Mouse (Mus musculus) myocyte (in vitro differentiated cells): ENCODE data around the gene Pfkp. TPM values are rescaled to one million over a fixed set of nuclear protein-coding genes. Genes with fewer than 3 reads are reported as not detected.

Source experiments
- H3K27me3 ChIP-seq: one replicate; pipeline ENCODE4 v1.6.1; 2011; ENCODE audit not compliant: control insufficient read depth, insufficient read depth, insufficient read length
- H3K36me3 ChIP-seq: one replicate; pipeline ENCODE4 v1.6.1; 2011; ENCODE audit not compliant: control insufficient read depth, insufficient read depth
- H3K4me2 ChIP-seq: one replicate; pipeline ENCODE4 v1.6.1; 2011; ENCODE audit warnings: low read depth, control low read depth
- H3K4me3 ChIP-seq: one replicate; pipeline ENCODE4 v1.5.1; 2011; ENCODE audit warnings: mild to moderate bottlenecking, control low read depth, moderate library complexity
- H3K79me2 ChIP-seq: one replicate; pipeline ENCODE4 v1.6.1; 2011; ENCODE audit not compliant: control insufficient read depth, insufficient read depth
- H3ac ChIP-seq: one replicate; pipeline ENCODE4 v1.6.1; 2011; ENCODE audit not compliant: control insufficient read depth, insufficient read length
- CEBPB ChIP-seq: IDR thresholded peaks from 2 replicates; pipeline ENCODE4 v1.6.1; 2011; ENCODE audit warnings: mild to moderate bottlenecking, moderate library complexity; ENCODE audit not compliant: poor library complexity, insufficient read depth, severe bottlenecking
- E2F4 ChIP-seq: IDR thresholded peaks from one replicate; pipeline ENCODE4 v1.6.1; 2011; ENCODE audit warnings: mild to moderate bottlenecking, control low read depth, moderate library complexity; ENCODE audit not compliant: insufficient read depth
- MAX ChIP-seq: IDR thresholded peaks from one replicate; pipeline ENCODE4 v1.6.1; 2011; ENCODE audit warnings: low read depth, mild to moderate bottlenecking, control low read depth
- MYOD1 ChIP-seq, 3 experiments: IDR thresholded peaks; one replicate each; pipeline ENCODE4 v1.6.1; 2011; ENCODE audit warnings: control low read depth in 2 of 3, low read depth in 2 of 3, mild to moderate bottlenecking in 2 of 3, moderate library complexity in 1 of 3; ENCODE audit not compliant: insufficient read length in 2 of 3, control insufficient read depth in 1 of 3
- MYOG ChIP-seq, 3 experiments: IDR thresholded peaks; one replicate each; pipeline ENCODE4 v1.6.1; 2011; ENCODE audit warnings: control low read depth in 2 of 3, low read depth in 2 of 3, mild to moderate bottlenecking in 2 of 3; ENCODE audit not compliant: insufficient read length in 2 of 3, control insufficient read depth in 1 of 3, insufficient read depth in 1 of 3
- POLR2A ChIP-seq: IDR thresholded peaks from one replicate; pipeline ENCODE4 v1.6.1; 2011; ENCODE audit warnings: low read depth, mild to moderate bottlenecking, control low read depth, moderate library complexity; ENCODE audit not compliant: insufficient read length
- POLR2AphosphoS2 ChIP-seq: IDR thresholded peaks from one replicate; pipeline ENCODE4 v1.6.1; 2011; ENCODE audit warnings: low read depth, control low read depth; ENCODE audit not compliant: insufficient read length
- REST ChIP-seq: IDR thresholded peaks from one replicate; pipeline ENCODE4 v1.6.1; 2011; ENCODE audit warnings: mild to moderate bottlenecking, control low read depth, moderate library complexity; ENCODE audit not compliant: insufficient read depth, insufficient read length
- SRF ChIP-seq: IDR thresholded peaks from one replicate; pipeline ENCODE4 v1.6.1; 2011; ENCODE audit warnings: low read depth; ENCODE audit not compliant: control insufficient read depth, insufficient read length
- TCF3 ChIP-seq: IDR thresholded peaks from one replicate; pipeline ENCODE4 v1.6.1; 2011; ENCODE audit warnings: low read depth, control low read depth; ENCODE audit not compliant: insufficient read length
- USF1 ChIP-seq: IDR thresholded peaks from one replicate; pipeline ENCODE4 v1.6.1; 2011; ENCODE audit warnings: low read depth, mild to moderate bottlenecking, control low read depth, moderate library complexity
- polyA plus RNA-seq: library from polyadenylated mRNA; unstranded; fragments of >200 nt; fragmentation: generic; extraction: Trizol; gene quantifications from one replicate; pipeline ENCODE4 v1.2.1, GENCODE M21; 2012; ENCODE audit warnings: missing spikeins

Gene Pfkp
- polyA plus RNA-seq, 1 experiment = 74.9 TPM

DNA sequence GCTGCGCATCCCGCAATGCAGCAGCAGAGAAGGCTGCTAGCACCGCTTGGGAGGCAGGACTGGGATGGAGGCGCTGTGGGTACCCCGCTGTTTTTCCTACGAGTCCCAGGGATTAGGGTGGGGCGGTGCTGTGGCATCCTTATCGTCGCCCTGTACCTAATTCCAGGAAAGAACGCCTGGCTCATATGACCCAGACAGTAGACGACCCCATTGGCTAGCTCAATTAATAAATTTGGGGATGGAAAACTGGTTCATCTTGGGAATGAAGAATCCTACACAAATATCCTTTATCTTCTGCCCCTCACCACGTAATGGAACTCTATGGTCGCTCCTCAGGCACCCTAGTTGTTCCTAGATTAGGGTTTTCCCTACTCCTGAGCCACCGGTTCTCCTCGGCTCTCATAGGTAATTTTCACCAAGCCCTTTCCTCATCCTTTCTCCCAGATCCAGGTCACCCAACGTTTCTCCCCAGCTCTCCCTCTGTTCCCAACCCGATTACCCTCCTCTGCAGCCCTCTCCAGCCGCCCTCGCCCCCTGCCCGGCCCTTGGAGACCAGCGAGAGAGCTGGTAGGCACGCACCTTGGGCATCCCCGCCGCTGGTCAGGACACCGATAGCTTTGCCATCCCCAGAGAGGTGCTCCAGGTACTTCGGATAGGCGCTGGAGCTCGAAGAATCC lies 447 bp downstream of the Pfkp start:
- TF ChIP-seq POLR2AphosphoS2 = no peak
- peak; percentile 16 for TF ChIP-seq POLR2A
- no peak for TF ChIP-seq E2F4
- Histone ChIP-seq H3K4me3 (peak overlapping the region; percentile 81), H3K36me3 (no peaks in the 10 kb centered on the region), H3K79me2 (peaks cover 25% of the 10 kb centered on the region), H3K4me2 (peak overlapping the region; percentile 91), H3ac (peak overlapping the region; percentile 19), H3K27me3 (no peaks in the 10 kb centered on the region)

GRCm38 (mm10) chr13:6647067-6647991 lies 1.2 kb downstream of the Pfkp start:
- no peak overlapping the region for H3ac ChIP-seq
- H3K79me2 ChIP-seq = peaks cover 25% of the 10 kb centered on the region
- peak; percentile 36 for TF ChIP-seq POLR2A
- TF ChIP-seq CEBPB = no peak
- no peaks in the 10 kb centered on the region for H3K27me3 ChIP-seq
- peak overlapping the region; percentile 81 for H3K4me3 ChIP-seq
- H3K36me3 ChIP-seq = no peaks in the 10 kb centered on the region
- peak overlapping the region; percentile 91 for H3K4me2 ChIP-seq

- Histone ChIP-seq H3K36me3 (no peaks in the 10 kb centered on the region), H3ac (no peak overlapping the region), H3K4me3 (peak overlapping the region; percentile 81), H3K4me2 (peak overlapping the region; percentile 91), H3K79me2 (peaks cover 25% of the 10 kb centered on the region), H3K27me3 (no peaks in the 10 kb centered on the region)
- no peak for TF ChIP-seq SRF
- TF ChIP-seq TCF3 = no peak
- TF ChIP-seq MYOD1 (IDR thresholded peaks at IDR 0.05; ENCODE audit: control insufficient read depth in 1 of 3, insufficient read length in 2 of 3, low read depth in 2 of 3) = no peak
- no peak for TF ChIP-seq E2F4
- no peak for TF ChIP-seq USF1
- TF ChIP-seq MAX = no peak
- no peak for TF ChIP-seq CEBPB
- no peak for TF ChIP-seq MYOG (IDR thresholded peaks at IDR 0.05; ENCODE audit: control insufficient read depth in 1 of 3, insufficient read depth in 1 of 3, insufficient read length in 2 of 3, low read depth in 2 of 3)
Observed at GRCm38 (mm10) chr13:6646674-6647066, 1.9 kb downstream of the Pfkp start.

DNA sequence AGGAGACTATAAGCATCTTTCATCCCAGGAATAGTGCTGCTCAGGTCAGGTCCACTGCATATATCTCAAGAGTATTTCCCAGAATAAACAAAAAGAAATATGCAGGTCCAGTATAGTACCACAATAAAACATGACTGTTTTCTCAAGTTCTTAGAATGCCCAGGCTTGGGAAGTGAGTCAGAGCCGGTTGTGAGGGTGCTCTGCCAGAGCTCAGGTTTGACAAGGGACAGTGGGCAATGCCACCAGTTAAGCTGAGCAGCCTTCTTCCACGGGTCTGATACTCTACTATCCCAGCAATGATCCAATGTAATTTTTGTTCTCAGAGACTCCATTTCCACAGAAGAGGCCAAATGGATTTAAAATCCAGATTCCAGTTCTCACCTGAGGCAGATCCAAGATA lies 2.3 kb downstream of the Pfkp start:
- no peak for TF ChIP-seq POLR2AphosphoS2
- no peak for TF ChIP-seq REST
- no peak for TF ChIP-seq E2F4
- no peak for TF ChIP-seq CEBPB
- TF ChIP-seq TCF3 = no peak
- no peak for TF ChIP-seq MAX
- TF ChIP-seq MYOD1 (IDR thresholded peaks at IDR 0.05; ENCODE audit: control insufficient read depth in 1 of 3, insufficient read length in 2 of 3, low read depth in 2 of 3) = no peak
- no peak for TF ChIP-seq USF1
- H3K4me2 ChIP-seq = peak overlapping the region; percentile 91

GRCm38 (mm10) chr13:6643968-6644367 lies 4.6 kb downstream of the Pfkp start:
- no peak overlapping the region for H3K4me2 ChIP-seq
- no peaks in the 10 kb centered on the region for H3K27me3 ChIP-seq
- no peak overlapping the region for H3ac ChIP-seq
- H3K4me3 ChIP-seq = no peak overlapping the region
- TF ChIP-seq POLR2AphosphoS2 (no peak), REST (no peak), E2F4 (no peak), POLR2A (no peak), MAX (no peak), USF1 (no peak)
- H3K36me3 ChIP-seq = peaks cover 3% of the 10 kb centered on the region
- peaks cover 25% of the 10 kb centered on the region for H3K79me2 ChIP-seq

More for the DNA sequence above, 2.3 kb downstream of the Pfkp start:
- H3ac ChIP-seq = no peak overlapping the region
- H3K36me3 ChIP-seq = no peaks in the 10 kb centered on the region
- peak overlapping the region; percentile 81 for H3K4me3 ChIP-seq
- H3K27me3 ChIP-seq = no peaks in the 10 kb centered on the region
- peaks cover 25% of the 10 kb centered on the region for H3K79me2 ChIP-seq
